Mouse (Mus musculus): ENCODE data around the gene Ttll7. TPM values are rescaled to one million over a fixed set of nuclear protein-coding genes. Genes with fewer than 3 reads are reported as not detected.

Gene Ttll7
- total RNA-seq, 2 experiments from 2014 or later = 178 to 182 TPM

DNA sequence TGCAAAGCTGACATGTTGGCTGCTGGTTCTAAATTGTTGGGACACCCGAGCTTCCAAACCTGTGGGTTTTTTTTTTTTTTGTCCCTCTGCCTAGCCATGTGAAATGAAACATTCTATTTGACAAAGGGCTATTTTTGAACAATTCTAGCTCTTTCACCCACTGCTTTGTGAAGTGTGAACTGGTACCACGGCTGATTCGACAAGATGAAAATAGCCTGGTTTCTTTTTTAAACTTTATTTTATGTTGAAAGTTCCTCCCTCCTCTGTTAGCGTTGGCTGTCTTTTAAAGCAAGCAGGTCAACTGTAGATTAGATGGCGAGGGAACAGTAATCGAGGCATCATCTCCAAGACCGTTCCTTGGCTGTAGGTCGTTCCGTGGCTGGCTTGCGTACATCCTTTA lies 5.2 kb downstream of the Ttll7 start:
- no peak overlapping the region for H3K4me3 ChIP-seq
- intact Hi-C loops (cut with DNase I) = no loop called here
- TF ChIP-seq CTCF (IDR thresholded peaks at IDR 0.05) = no peak
- H3K27ac ChIP-seq = peak overlapping the region; percentile 64
- DNase-seq (ENCODE audit: extremely low spot score in 1 of 2, low spot score in 2 of 2) = no peak

- H3K4me3 ChIP-seq = no peak overlapping the region
- H3K27ac ChIP-seq = no peak overlapping the region
- intact Hi-C loops (cut with DNase I) = no loop called here
- DNase-seq (ENCODE audit: extremely low spot score in 1 of 2, low spot score in 2 of 2) = no peak
- no peak for TF ChIP-seq CTCF (IDR thresholded peaks at IDR 0.05)
These were observed 8.1 kb downstream of the Ttll7 start for GRCm38 (mm10) chr3:146860308-146860707.

- Histone ChIP-seq H3K4me3 (no peak overlapping the region), H3K27ac (no peak overlapping the region)
- no peak for DNase-seq (ENCODE audit: extremely low spot score in 1 of 2, low spot score in 2 of 2)
- TF ChIP-seq CTCF (IDR thresholded peaks at IDR 0.05) = peak; percentile 42
- intact Hi-C loops (cut with DNase I) = no loop called here
These were observed 14.4 kb downstream of the Ttll7 start for GRCm38 (mm10) chr3:146866563-146866962.

DNA sequence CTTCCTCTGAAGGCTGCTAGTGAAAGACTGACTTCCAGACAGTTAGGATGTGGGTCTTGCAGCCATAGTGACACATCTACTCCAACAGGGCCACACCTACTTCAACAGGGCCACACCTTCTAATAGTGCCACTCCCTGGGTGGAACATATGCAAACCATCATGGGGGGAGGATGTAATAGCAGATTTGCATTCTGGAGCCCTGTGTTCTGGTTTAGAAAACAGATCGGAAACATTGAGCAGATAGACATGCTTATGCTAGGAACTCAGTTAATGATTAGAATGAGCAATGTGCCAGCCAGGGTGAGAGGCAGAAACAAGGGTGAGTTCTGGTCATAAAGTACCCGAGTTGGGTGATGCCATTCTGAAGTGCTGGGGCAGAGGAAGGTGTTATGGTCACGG lies 19.8 kb downstream of the Ttll7 start:
- no peak for TF ChIP-seq CTCF (IDR thresholded peaks at IDR 0.05)
- Histone ChIP-seq H3K27ac (no peak overlapping the region), H3K4me3 (no peak overlapping the region)
- intact Hi-C loops (cut with DNase I) = no loop called here
- no peak for DNase-seq (ENCODE audit: extremely low spot score in 1 of 2, low spot score in 2 of 2)

DNA sequence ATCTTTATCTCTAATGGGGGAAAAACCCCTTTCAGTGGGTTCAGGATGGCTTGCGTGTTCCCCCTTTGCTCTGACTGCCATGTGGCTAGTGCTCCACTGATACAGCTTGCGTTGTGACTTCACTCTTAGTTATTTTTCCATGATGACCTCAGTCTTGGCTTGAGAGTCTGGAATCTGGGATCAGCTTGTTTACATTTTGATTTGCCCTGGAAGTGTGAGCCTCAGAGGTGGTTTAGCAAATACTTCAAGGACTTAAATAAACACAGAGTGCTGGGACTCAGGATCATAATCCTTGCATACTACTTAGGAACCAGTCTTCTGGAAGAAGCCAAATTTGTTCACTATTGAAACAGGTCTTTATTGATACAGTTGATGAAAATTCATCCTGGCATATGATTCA lies 23.8 kb downstream of the Ttll7 start:
- DNase-seq (ENCODE audit: extremely low spot score in 1 of 2, low spot score in 2 of 2) = no peak
- intact Hi-C loops (cut with DNase I) = no loop called here
- H3K4me3 ChIP-seq = no peak overlapping the region
- no peak for TF ChIP-seq CTCF (IDR thresholded peaks at IDR 0.05)
- H3K27ac ChIP-seq = peak overlapping the region; percentile 21; the same call in 1 of the 2 replicates

GRCm38 (mm10) chr3:146893931-146894330 lies 41.8 kb downstream of the Ttll7 start:
- H3K4me3 ChIP-seq = no peak overlapping the region
- H3K27ac ChIP-seq = no peak overlapping the region
- no peak for DNase-seq (ENCODE audit: extremely low spot score in 1 of 2, low spot score in 2 of 2)
- intact Hi-C loops (cut with DNase I) = no loop called here
- TF ChIP-seq CTCF (IDR thresholded peaks at IDR 0.05) = no peak

GRCm38 (mm10) chr3:146896581-146896980 lies 44.4 kb downstream of the Ttll7 start:
- intact Hi-C loops (cut with DNase I) = no loop called here
- Histone ChIP-seq H3K27ac (no peak overlapping the region), H3K4me3 (no peak overlapping the region)
- TF ChIP-seq CTCF (IDR thresholded peaks at IDR 0.05) = no peak
- no peak for DNase-seq (ENCODE audit: extremely low spot score in 1 of 2, low spot score in 2 of 2)

- Histone ChIP-seq H3K27ac (no peak overlapping the region), H3K4me3 (no peak overlapping the region)
- TF ChIP-seq CTCF (IDR thresholded peaks at IDR 0.05) = peak; percentile 45
- intact Hi-C loops (cut with DNase I) = no loop called here
- DNase-seq (ENCODE audit: extremely low spot score in 1 of 2, low spot score in 2 of 2) = no peak
These were observed 47.9 kb downstream of the Ttll7 start for GRCm38 (mm10) chr3:146900094-146900493.

DNA sequence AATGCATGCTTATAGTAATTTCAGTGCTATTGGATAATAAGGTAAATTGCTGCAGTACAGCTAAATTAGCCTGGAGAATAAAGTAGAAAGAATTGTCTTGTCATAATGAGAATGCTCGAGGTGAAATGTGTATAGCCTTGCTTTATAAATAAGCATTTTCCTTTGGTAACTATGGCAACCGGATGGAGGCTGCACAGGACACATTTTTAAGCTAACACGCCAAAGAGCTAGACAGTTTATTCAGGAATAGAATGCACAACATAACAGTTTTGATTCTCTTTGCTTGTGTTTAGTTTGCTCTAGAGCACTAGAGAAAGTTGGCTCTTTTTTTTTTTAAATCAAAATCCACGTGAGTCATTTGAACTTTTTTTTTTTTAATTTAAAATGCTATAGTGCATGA lies 49.6 kb downstream of the Ttll7 start:
- no peak overlapping the region for H3K27ac ChIP-seq
- DNase-seq (ENCODE audit: extremely low spot score in 1 of 2, low spot score in 2 of 2) = no peak
- H3K4me3 ChIP-seq = no peak overlapping the region
- TF ChIP-seq CTCF (IDR thresholded peaks at IDR 0.05) = no peak
- intact Hi-C loops (cut with DNase I) = no loop called here

- no peak for DNase-seq (ENCODE audit: extremely low spot score in 1 of 2, low spot score in 2 of 2)
- Histone ChIP-seq H3K27ac (no peak overlapping the region), H3K4me3 (no peak overlapping the region)
- TF ChIP-seq CTCF (IDR thresholded peaks at IDR 0.05) = no peak
- intact Hi-C loops (cut with DNase I) = no loop called here
These were observed 53.4 kb downstream of the Ttll7 start for GRCm38 (mm10) chr3:146905606-146906005.

DNA sequence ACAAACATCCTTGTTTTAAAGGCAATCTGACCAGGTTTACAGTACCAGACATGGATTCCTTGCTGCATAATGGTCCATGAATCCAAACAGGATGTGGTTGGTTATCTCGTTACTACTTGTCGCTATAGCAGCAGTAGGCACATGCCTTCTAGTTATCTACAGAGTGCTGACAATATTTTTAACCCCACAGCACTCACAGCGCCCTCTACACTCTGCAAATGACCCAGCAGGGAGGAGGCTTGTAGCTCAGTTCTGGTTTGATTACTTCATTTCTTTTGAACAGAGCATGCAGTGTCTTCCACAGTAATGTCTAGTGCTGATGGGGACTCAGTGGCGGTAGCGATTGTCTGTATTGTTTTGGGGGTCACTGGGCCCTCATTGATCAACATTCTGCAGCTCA lies 56.8 kb downstream of the Ttll7 start:
- DNase-seq (ENCODE audit: extremely low spot score in 1 of 2, low spot score in 2 of 2) = no peak
- H3K27ac ChIP-seq = no peak overlapping the region
- H3K4me3 ChIP-seq = no peak overlapping the region
- TF ChIP-seq CTCF (IDR thresholded peaks at IDR 0.05) = no peak
- intact Hi-C loops (cut with DNase I) = no loop called here

GRCm38 (mm10) chr3:146913107-146913506 lies 60.9 kb downstream of the Ttll7 start:
- DNase-seq (ENCODE audit: extremely low spot score in 1 of 2, low spot score in 2 of 2) = no peak
- Histone ChIP-seq H3K4me3 (no peak overlapping the region), H3K27ac (no peak overlapping the region)
- TF ChIP-seq CTCF (IDR thresholded peaks at IDR 0.05) = no peak
- intact Hi-C loops (cut with DNase I) = loop anchor here (5.0 to 10.0 kb wide), 2 partner anchors 101 to 348 kb away; partner anchors contain the start of gene Prkacb

GRCm38 (mm10) chr3:146914798-146915197 lies 62.6 kb downstream of the Ttll7 start:
- DNase-seq (ENCODE audit: extremely low spot score in 1 of 2, low spot score in 2 of 2) = peak; percentile 81 to 86
- Histone ChIP-seq H3K27ac (no peak overlapping the region), H3K4me3 (no peak overlapping the region)
- peak; percentile 89 for TF ChIP-seq CTCF (IDR thresholded peaks at IDR 0.05)
- intact Hi-C loops (cut with DNase I) = loop anchor here (1.0 to 10.0 kb wide), 5 partner anchors 62 to 570 kb away; partner anchors contain the start of genes Prkacb and Ttll7
